Mouse (Mus musculus): ENCODE results near the gene Susd1.

The Susd1 gene

DNA sequence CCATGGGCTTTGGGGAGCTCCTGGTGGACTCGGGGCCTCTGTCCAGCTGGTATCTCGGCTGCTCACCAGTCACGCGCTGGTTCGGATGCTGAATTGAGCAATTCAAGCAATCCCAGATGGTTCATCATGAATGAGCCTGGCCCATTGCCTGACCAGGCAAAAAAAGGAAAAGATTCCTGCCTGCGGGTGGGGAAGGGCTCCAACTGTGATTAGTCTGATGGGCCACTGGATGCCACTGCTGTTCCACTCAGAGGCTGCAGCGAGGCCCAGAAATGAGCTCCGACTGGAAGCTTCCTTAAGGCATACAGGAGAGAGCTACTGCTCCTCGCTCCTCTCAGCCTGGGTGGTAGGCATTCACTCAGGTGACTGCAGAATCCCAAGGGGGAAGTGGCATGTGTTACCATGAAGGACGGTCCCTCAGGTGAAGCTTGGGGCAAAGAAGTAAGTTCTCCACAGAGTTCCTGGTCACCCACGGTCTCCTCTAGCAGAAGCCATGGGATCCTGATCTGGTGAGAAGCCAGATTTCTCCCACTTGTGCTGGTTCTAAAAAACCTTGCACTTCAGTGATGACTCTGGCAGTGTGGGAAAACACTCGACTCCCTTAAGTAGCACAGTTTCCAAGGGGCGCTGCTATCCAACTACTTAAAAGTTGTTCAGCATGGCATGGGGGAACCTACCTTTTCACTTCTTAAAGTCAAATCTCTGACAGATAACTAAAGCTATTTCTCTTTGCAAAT is 57.3 kb downstream of the Susd1 start:
- DNase-seq (ENCODE audit: low spot score in 2 of 2): peak; percentile 62 to 80

DNA sequence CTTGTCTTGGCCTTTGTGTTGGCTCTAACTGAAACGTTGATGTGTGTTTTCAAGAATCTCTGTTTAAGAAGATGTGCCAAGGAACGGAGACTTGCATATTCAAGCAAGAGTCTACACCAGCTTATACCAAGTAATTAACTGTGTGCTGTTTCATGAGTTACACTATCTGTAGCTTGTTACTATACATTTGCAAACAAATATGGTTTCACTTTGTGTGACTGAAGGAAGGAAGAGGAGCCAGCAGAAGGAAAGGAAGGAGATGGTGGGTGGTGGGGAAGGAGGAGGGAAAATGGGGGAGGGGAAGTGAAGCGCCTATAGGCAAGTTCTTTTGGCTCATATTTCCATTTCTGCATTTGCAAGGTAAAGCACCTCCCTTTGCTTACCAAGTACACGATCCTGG is 58.0 kb downstream of the Susd1 start:
- DNase-seq (ENCODE audit: low spot score in 2 of 2): no peak

DNA sequence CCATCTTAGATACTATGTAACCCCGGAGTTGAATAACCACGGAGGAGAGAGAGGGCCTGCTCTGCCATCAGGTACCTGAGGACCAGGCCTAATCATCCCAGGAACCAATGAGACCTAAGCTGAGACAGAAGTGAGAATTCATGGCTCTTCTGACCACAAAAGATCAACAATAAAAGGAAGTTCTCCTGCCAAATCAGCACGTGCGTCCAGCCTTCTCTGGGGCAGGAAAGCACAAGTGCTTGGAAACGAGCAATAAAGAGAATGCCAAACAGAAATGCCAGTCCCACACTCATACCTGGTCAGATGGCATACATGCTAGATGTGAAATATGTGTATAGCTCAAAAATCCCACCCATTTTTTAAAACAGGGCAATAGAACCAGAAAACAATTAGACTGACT is 58.6 kb downstream of the Susd1 start:
- no peak for DNase-seq (ENCODE audit: low spot score in 2 of 2)

DNA sequence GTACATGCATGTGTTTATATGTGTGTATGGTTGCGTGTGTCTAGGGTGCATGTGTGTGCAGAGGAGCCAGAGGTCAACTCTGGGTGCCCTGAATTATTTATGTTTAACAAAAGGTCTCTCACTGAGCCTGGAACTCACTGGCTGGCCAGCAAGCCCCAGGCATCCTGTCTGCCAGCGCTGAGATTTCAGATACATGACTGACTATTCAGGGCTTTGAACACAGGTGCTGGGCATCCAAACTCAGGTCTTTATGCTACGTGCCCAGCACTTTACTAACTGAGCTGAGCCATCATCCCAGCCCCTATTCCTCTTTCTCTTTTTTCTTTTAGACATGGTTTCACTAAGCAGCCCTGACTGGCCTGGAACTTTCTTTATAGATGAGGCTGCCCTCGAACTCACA is 59.8 kb downstream of the Susd1 start:
- no peak for DNase-seq (ENCODE audit: low spot score in 2 of 2)

DNA sequence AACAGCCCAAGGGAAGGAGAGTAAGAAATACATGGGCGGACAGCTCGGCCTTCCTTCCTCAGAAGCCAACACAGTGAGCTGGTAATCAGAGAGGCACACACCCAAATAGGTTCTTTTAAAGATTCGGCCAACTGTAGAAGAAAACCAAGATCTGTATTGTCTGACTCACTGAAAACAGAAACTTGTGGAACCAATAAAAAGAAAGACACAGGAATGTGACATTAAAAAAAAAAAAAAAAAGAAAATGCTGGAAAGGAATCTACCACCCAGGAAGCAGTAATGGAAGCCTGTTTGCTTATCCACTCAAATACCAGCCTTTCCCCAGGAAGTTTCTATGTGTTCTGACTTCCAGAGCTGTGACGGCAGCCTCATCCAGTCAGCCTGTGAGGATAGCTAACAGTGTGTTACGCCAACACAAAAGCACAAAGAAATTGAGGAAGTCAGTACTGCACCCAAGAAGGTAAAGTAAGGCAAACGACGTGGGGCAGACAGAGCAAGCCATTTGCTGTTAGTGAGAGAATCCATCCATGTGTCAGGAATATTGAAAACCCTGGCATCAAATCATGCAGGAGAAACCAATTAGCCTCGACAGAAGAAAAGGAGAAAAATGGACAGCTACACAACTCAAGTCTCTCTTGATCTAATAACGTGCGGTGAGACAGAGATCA is 64.0 kb downstream of the Susd1 start:
- no peak for DNase-seq (ENCODE audit: low spot score in 2 of 2)

DNA sequence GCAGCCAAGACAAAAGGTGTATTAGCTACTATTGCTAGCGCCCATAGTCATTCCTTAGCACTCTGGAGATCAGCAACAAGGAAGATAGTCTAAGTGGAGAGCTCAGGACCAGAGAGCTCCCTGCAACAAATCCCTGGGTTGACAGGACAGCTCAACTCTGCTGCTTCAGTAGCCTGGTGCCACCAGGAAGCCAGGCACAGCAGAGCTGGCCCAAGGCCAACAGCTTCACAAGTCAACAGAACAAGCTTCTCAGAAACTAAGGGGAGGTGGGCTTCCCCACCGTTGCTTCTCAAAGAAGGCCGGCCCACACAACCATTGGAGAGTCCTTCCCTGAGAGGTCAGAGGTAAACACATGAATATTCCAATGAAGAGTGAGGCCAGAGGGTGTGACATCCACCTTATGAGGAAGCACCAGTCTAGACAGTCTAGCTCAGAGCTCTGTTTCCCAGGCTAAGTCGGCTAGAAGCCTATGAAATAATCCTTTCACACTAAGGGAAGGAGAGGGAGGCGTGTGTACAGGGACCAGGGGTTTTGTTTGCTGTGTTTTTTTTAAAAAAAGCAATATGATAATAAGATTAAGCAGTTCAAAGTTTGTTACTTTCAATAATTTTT is 65.8 kb downstream of the Susd1 start:
- DNase-seq (ENCODE audit: low spot score in 2 of 2): no peak

DNA sequence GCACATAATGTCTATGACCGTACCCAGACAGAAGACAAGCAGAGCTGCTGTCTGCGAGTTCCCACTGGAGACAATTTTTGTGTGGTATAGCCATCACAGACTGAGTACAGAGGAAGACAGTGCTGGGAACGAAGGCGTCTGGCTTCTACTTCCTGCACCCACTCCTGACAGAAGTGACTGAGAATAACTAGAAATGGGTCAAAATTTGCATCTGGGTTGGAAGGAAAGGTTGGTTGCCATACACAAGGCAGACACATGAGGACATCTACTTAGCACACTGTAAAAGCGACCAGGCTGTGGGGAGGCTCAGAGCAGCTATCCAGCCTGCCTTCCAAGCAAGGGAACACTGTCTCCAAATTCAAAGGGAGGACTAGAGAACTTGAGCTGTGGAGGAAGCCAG is 66.5 kb downstream of the Susd1 start:
- no peak for DNase-seq (ENCODE audit: low spot score in 2 of 2)

DNA sequence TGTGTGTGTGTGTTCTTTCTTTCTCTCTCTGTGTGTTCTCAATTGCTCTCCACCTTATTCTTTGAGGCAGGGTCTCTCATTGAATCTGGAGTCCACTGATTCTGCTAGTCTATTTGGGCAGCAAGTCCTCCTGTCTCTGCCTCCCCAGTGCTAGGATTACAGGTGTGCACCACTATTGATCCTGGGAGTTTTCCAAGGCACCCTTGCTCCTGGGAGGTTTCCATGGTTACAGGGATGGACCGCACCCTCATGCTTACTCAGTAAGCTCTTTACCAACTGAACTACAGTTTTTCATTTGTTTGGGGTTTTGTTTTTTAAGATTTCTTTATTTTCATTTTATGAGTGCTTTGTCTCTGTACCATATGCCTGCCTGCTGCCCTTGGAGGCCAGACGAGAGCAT is 68.5 kb downstream of the Susd1 start:
- no peak for DNase-seq (ENCODE audit: low spot score in 2 of 2)

DNA sequence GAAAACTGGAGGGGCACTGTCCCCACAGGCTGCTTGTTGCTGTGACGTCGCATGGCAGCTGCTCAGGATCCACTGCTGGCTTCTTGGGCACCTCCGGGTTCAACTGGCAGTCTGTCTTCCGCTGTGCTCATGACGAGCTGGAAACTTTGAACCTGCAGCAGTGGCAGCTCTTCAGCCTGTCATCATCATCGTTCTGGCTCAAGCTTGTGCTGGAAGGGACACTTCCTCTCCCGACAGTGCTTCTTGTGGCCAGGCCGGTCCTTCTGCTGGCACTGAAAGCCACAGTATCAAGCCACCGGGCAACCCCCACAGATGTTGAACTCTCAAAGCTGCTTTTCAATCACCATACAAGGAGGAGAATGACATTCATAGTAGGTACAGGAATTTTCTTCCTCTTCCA is 70.3 kb downstream of the Susd1 start:
- no peak for DNase-seq (ENCODE audit: low spot score in 2 of 2)

DNA sequence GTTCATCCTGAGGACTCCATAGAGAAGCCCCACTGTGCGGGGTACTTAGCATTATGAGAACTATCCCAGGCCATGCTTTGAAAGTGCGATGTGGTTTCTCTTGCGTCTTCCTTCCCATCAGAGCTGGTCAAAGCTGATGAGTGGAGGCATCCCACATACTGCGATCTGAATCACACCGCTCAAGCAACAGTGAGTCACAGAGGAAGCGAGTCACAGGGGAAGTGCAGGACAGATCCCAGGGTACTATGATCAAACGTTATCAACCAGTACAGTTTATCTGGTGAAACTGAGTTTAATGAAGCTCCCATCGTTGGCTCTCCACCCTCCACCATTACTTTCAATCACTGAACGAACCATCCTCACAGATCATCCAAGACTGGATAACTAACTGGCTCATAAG is 72.2 kb downstream of the Susd1 start:
- DNase-seq (ENCODE audit: low spot score in 2 of 2): no peak

DNA sequence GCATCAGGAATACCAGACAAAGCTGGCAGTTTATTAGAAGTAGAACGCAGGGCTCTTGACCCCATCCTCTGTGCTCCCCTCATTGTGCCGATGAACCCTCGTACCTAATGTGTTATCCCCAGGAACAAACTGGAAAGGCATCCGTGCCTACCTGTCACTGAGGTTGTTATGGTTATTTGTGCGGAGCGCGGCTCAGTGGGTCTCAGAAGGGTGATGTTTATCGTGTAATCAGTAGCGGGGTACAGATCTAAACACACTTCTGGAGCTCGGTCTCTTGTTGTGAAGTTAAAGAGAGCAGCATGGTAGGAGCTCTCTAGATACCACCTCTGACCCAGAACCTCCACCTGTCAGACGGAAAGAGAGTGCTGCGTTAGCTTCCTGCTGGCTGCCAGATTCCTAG is 72.9 kb downstream of the Susd1 start:
- DNase-seq (ENCODE audit: low spot score in 2 of 2): no peak

DNA sequence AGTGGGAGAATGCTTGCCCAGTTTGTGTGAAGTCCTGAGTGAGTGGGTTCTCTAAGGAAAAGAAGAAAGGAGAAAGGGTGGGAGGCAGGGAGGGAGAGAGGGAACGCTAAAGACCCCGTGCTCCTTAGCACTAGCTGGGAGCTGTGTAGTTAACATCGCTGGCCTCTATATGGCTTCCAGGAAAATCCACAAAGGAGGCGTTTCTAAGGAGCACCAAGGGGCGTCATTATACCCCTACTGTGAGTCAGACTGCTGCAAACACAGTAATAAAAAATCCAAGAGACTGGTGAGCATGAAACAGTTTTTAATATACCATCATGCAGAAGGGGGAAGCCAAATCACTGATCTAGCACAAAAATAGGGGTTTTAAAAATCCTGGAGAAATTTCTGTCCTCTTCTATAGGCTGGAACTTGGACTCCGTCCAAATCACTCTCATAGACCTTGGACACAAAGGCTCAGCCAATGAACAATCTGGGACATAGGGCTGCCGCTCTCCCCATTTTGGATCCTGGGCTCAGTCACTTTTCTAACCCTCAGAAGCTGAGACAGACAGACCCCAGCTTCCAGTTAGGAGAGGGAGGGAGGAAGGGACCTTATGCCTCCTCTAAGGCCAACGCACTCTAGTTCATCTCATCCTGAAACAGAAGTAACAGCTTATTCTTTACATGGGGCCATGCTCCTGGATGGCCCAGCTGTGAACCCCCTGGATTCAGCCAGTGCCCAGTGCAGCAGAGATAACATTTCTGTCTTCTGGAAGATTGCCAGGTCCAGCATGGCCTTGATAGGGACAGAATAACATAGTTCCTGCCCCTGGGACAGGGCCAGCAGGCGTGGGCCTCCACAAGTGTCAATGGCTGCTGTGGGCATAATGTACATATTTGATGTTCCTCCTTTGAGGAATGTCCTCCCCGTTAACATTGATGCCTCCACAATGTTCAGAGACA is 73.9 kb downstream of the Susd1 start:
- DNase-seq (ENCODE audit: low spot score in 2 of 2): no peak

DNA sequence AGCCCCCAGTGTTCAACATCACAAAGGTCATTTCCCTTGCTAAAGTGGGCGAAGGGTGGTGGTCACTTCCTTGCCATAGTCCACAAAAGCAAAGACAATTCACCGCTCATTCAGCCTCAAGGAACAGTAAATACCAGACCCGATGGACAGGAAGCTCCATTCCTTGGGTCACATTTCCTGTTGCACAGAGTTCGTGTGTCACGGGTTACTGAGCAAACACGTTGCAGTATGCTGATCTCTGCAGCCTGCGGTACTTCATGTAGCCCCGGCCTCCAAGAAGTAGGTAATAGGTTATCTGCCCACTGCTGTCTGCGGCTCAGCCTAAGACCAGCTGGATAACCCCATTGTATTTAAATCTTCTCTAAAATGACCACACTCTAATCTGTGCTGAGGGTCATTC is 75.4 kb downstream of the Susd1 start:
- DNase-seq (ENCODE audit: low spot score in 2 of 2): peak; percentile 39 to 67

DNA sequence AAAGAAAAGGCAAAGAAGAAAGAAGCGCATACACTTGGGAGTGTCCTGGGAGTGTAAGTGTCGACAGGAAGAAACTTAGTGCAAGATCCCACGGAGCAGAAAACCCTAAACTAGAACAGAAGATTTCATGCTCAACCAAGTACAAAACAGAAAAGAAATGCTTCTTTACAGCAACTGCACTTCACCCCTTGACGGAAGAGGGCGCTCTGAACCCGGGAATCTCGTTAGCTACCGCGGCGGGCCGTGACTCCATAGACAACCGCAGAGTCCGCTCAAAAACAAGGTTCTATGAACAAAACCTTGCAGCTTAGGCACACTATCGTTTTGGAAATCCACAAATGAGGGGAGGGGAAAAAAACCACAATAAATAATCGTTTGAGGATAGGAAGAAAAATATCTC is 77.7 kb downstream of the Susd1 start:
- DNase-seq (ENCODE audit: low spot score in 2 of 2): peak in 1 of 2 experiments; percentile 64

DNA sequence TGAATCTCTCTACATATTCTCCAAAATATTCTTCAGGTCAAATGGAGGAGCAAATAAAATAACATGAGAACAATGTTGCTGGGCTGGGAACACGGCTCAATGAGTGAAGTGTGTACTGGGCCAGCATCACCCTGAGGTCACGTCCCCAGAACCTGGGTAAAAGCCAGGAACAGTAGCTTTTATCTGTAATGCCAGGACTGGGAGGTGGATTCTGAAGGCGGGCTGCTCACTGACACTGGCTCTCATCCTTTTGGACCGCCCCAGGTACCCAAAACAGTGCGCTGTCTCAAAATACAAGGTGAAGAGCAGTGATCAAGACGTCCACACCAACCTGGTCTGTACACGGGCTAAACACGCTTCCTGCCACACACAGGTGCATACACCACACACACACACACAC is 78.5 kb downstream of the Susd1 start:
- no peak for DNase-seq (ENCODE audit: low spot score in 2 of 2)

DNA sequence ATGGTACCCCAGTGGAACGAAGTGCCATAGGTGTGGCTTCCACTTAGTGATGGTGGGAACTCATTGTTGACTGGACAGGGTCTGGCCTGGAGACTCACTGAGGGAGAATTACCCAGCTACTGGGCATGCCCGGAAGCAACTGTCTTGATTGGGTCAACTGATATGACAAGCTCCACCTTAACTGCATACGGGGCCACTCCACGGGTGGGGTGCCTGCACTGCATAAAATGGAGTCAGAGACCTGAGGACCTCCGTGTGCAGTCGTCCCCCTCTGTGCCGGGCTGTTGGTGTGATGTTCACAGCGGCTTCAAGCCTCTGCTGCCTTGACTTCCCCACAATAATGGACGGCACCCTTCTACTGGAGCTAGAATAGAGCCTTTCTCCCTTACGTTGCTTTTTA is 79.5 kb downstream of the Susd1 start:
- DNase-seq (ENCODE audit: low spot score in 2 of 2): no peak

DNA sequence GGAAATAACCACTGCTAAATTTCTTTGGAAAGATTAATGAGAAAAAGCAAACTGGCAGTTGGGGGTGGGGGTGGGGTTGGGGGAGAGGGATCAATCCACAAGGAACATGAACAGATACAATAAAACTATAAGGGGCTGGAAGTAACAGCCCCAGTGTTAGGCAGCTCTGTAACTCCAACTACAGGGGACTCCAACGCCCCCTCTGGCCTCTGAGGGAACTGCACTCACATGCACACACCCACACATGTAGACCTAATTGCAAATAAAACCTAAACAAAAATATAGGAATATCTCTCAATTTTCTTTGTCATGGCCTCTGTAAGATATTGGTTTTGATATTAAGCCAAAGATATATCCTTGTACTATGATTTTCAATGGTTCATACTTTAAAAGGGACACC is 83.0 kb downstream of the Susd1 start:
- no peak for DNase-seq (ENCODE audit: low spot score in 2 of 2)

DNA sequence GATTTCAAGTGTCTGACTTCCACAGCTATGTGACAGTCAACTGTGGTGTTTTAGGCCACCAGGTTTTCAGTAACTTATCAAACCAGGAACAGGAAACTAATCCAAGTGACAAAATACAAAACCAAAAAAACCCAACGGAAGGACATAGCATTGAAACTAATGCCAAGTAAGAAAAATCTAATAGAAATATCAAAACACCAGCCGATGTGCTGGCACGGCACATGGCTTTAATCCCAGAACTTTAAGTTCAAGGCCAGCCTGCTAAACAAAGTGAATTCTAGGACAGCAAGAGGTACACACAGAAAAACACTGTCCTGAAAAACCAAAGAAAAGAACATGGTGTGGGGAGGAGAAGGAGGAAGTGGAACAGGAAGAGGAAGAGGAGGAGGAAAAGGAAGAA is 83.8 kb downstream of the Susd1 start:
- no peak for DNase-seq (ENCODE audit: low spot score in 2 of 2)

DNA sequence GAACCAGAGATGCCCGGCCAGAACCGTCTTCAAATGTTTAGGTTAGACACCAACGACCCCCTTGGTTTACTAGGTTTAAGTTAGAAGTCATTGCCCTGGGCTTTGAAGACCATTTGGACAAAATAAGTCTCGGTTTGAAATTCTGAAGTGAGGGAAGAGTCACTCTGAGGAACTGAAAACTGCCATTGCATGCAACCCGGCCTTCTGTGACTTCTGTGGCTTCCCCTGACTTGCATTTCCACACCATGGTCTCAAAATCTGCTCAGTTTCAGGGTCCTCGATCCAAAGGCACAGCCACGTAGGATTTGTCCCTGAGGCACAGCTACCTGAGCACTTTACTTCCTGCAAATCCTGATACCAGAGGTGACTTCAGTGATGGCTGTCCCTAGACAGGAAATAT is 86.5 kb downstream of the Susd1 start:
- DNase-seq (ENCODE audit: low spot score in 2 of 2): no peak

DNA sequence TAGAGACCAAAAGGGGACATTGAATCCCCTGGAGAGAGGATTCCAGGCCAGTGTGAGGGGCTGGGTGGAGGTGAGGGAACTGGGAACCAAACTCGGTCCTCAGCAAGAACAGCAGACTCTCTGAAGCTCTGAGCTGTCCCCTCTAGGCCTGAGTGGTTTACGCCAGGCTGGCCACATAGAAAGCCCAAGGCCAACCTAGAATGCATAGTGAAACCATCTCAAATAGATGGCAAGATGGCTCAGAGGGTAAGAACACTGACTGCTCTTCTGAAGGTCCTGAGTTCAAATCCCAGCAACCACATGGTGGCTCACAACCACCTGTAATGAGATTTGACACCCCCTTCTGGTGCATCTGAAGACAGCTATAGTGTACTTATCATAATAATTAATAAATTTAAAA is 88.1 kb downstream of the Susd1 start:
- DNase-seq (ENCODE audit: low spot score in 2 of 2): no peak

DNA sequence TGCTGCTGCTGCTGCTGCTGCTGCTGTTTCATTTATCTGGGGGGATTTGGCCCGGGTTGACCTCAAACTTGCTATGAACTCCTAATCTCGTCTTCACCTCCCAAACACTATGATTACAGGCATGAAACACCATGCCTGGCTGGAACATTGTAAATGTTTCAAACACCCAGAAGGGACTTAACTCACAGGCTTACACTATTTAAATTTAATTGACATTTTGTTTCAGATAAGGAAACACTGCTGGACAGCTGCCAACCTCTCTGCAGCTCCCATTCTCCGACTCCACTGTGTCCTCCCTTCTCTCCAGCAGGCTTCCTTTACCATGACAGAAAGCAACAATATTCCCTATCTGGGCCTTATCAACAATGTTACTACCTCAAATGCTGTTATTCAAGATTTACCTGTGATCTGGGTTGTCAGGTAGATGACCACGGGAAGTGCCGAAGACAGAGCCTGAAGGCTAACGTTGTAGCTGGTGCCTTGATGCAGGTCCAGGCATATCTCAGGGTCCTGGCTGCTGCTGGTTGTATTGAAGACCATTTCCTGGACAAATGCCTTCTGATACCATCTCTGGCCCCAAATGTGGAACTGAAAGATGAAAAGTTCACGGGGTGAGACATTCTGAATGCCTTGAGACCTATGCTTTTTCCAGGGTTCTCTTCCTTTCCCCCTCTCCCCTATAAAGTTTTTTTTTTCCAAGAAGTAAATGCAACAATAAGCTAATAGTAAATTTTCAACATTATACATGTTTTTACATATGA is 88.8 kb downstream of the Susd1 start:
- DNase-seq (ENCODE audit: low spot score in 2 of 2): no peak

Data from heart, adult 9 months (tissue).